Mouse (Mus musculus): ENCODE measurements around the gene Olfr1202. TPM values are rescaled to one million over a fixed set of nuclear protein-coding genes. Genes with fewer than 3 reads are reported as not detected.

The Olfr1202 gene
- 0.05 TPM in 1 of 2 replicates, not detected in the other for polyA plus RNA-seq (2016; fragmentation: Nextera tagmentation; extraction: Ambion mirVana)

DNA sequence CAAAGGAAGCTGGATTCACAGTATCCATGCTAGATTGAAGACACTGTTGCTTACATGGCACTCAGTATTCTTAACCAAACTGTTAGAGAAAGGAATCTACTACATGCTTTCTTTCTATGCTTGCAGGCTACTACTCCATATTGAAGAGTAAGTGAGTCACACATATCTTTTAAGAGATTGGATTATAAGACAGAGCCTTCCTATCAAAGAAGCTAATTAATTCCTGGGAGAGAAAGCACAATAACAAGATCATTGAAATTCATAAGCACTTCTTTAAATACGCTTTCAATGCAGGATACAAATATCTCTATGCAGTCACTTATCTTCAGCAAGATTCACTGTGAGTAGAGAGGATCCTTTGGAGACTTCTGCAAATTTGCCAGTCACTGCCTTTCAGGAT, at the start of gene Olfr1202:
Gene Olfr1202, plus strand, starts transcription at position 301 of the 400 bp plus-strand sequence.
- Histone ChIP-seq H3K9ac (replicated peaks) (no peak within 1 kb of the TSS), H3K9me3 (no peaks in the 10 kb centered on the region), H3K36me3 (no peaks in the 10 kb centered on the region), H3K27me3 (no peaks in the 10 kb centered on the region), H3K4me1 (replicated peaks) (no peaks in the 10 kb centered on the region), H3K4me3 (replicated peaks) (no peak within 1 kb of the TSS), H3K4me2 (no peak within 1 kb of the TSS), H3K27ac (no peak within 1 kb of the TSS)
- no peak for ATAC-seq (ENCODE audit: insufficient number of reproducible peaks, insufficient read depth, low FRiP score, low TSS enrichment, low read depth)
- 79% methylated on average over 1 of the region's 1 CpGs for WGBS

GRCm38 (mm10) chr2:88770388-88770787, 43.9 kb upstream of the Olfr1202 start, which contains the start of gene Olfr1200:
Gene Olfr1200 (minus strand): TSS chr2:88770488.
- no peaks in the 10 kb centered on the region for H3K4me1 ChIP-seq (replicated peaks)
- 83% methylated on average over 2 of the region's 2 CpGs for WGBS
- H3K4me3 ChIP-seq (replicated peaks), result no peak within 1 kb of the TSS
- H3K9ac ChIP-seq (replicated peaks), result no peak within 1 kb of the TSS
- H3K4me2 ChIP-seq, result no peak within 1 kb of the TSS
- H3K27me3 ChIP-seq, result no peaks in the 10 kb centered on the region
- no peak for ATAC-seq (ENCODE audit: insufficient number of reproducible peaks, insufficient read depth, low FRiP score, low TSS enrichment, low read depth)
- H3K9me3 ChIP-seq, result no peaks in the 10 kb centered on the region
- H3K27ac ChIP-seq, result no peak within 1 kb of the TSS
- H3K36me3 ChIP-seq, result no peaks in the 10 kb centered on the region

DNA sequence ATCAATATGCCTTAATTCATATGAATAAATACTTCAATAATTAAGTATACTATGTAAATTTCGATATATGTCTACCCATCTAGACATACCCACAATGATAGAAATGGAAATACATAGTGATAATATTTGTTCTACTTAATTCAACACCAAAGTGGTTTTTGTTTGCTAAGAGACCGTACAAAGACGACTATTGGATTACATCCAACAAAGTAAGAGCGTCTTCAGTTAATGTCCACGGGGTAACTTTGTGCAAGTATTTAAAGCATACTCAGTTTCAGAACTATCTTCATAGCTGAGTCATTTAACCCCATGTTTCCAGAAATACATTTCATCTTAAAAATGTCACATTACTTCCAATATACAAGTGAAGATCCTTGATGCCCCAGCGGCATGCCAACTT, 21.6 kb upstream of the Olfr1202 start, which contains the start of gene Olfr1201:
Gene Olfr1201, plus strand, starts transcription at position 301 of the 400 bp plus-strand sequence.
- Histone ChIP-seq H3K4me3 (replicated peaks) (no peak within 1 kb of the TSS), H3K27me3 (no peaks in the 10 kb centered on the region), H3K4me2 (no peak within 1 kb of the TSS), H3K27ac (no peak within 1 kb of the TSS), H3K9ac (replicated peaks) (no peak within 1 kb of the TSS), H3K4me1 (replicated peaks) (no peaks in the 10 kb centered on the region), H3K36me3 (no peaks in the 10 kb centered on the region), H3K9me3 (no peaks in the 10 kb centered on the region)
- ATAC-seq (ENCODE audit: insufficient number of reproducible peaks, insufficient read depth, low FRiP score, low TSS enrichment, low read depth), result no peak
- WGBS, result 89% methylated on average over 6 of the region's 6 CpGs

- no peak within 1 kb of the TSS for H3K27ac ChIP-seq
- no peak within 1 kb of the TSS for H3K9ac ChIP-seq (replicated peaks)
- no peaks in the 10 kb centered on the region for H3K4me1 ChIP-seq (replicated peaks)
- no peaks in the 10 kb centered on the region for H3K36me3 ChIP-seq
- WGBS, result 85% methylated on average over 2 of the region's 2 CpGs
- H3K27me3 ChIP-seq, result no peaks in the 10 kb centered on the region
- ATAC-seq (ENCODE audit: insufficient number of reproducible peaks, insufficient read depth, low FRiP score, low TSS enrichment, low read depth), result no peak
- no peak within 1 kb of the TSS for H3K4me3 ChIP-seq (replicated peaks)
- no peak within 1 kb of the TSS for H3K4me2 ChIP-seq
- no peaks in the 10 kb centered on the region for H3K9me3 ChIP-seq
Observed at GRCm38 (mm10) chr2:88829437-88829836, 15.1 kb downstream of the Olfr1202 start, which contains the start of gene Olfr1205. Gene Olfr1205 (plus strand): TSS chr2:88829737.

GRCm38 (mm10) chr2:88838477-88838876, 24.2 kb downstream of the Olfr1202 start:
- ATAC-seq (ENCODE audit: insufficient number of reproducible peaks, insufficient read depth, low FRiP score, low TSS enrichment, low read depth), result no peak
- H3K36me3 ChIP-seq, result no peaks in the 10 kb centered on the region
- no peaks in the 10 kb centered on the region for H3K4me1 ChIP-seq (replicated peaks)
- H3K4me3 ChIP-seq (replicated peaks), result no peak overlapping the region
- H3K9me3 ChIP-seq, result no peaks in the 10 kb centered on the region
- 89% methylated on average over 2 of the region's 2 CpGs for WGBS
- no peak overlapping the region for H3K27ac ChIP-seq
- no peak overlapping the region for H3K9ac ChIP-seq (replicated peaks)
- H3K27me3 ChIP-seq, result no peaks in the 10 kb centered on the region
- H3K4me2 ChIP-seq, result no peak overlapping the region

DNA sequence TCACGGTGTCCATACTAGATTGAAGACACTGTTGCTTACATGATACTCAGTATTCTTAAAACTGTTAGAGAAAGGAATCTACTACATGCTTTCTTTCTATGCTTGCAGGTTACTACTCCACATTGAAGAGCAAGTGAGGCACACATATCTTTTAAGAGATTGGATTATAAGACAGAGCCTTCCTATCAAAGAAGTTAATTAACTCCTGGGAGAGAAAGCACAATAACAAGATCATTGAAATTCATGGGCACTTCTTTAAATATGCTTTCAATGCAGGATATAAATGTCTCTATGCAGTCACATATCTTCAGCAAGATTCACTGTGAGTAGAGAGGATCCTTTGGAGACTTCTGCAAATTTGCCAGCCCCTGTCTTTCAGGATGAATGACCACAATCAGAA, 34.7 kb downstream of the Olfr1202 start, which contains the start of gene Olfr1204:
Gene Olfr1204, plus strand, starts transcription at position 301 of the 400 bp plus-strand sequence.
- Histone ChIP-seq H3K9ac (replicated peaks) (no peak within 1 kb of the TSS), H3K4me3 (replicated peaks) (no peak within 1 kb of the TSS), H3K9me3 (no peaks in the 10 kb centered on the region), H3K4me1 (replicated peaks) (no peaks in the 10 kb centered on the region), H3K36me3 (no peaks in the 10 kb centered on the region), H3K27ac (no peak within 1 kb of the TSS), H3K27me3 (no peaks in the 10 kb centered on the region), H3K4me2 (no peak within 1 kb of the TSS)
- WGBS, result 88% methylated on average over 1 of the region's 1 CpGs
- ATAC-seq (ENCODE audit: insufficient number of reproducible peaks, insufficient read depth, low FRiP score, low TSS enrichment, low read depth), result no peak

DNA sequence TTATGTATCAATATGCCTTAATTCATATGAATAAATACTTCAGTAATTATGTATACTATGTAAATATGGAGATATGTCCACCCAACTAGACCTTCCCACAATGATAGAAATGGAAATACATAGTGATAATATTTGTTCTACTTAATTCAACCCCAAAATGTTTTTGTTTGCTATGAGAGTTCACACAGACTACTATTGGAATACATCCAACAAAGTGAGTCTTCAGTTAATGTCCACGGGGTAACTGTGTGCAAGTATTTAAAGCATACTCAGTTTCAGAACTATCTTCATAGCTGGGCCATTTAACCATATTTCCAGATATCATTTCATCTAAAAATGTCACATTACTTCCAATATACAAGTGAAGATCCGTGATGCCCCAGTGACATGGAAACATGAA, 48.6 kb downstream of the Olfr1202 start, which contains the start of gene Olfr1206:
Gene Olfr1206, plus strand, starts transcription at position 301 of the 400 bp plus-strand sequence.
- no peaks in the 10 kb centered on the region for H3K36me3 ChIP-seq
- no peaks in the 10 kb centered on the region for H3K27me3 ChIP-seq
- H3K9me3 ChIP-seq, result no peaks in the 10 kb centered on the region
- ATAC-seq (ENCODE audit: insufficient number of reproducible peaks, insufficient read depth, low FRiP score, low TSS enrichment, low read depth), result no peak
- no peaks in the 10 kb centered on the region for H3K4me1 ChIP-seq (replicated peaks)
- no peak within 1 kb of the TSS for H3K4me3 ChIP-seq (replicated peaks)
- WGBS, result 81% methylated on average over 2 of the region's 2 CpGs
- H3K27ac ChIP-seq, result no peak within 1 kb of the TSS
- no peak within 1 kb of the TSS for H3K4me2 ChIP-seq
- no peak within 1 kb of the TSS for H3K9ac ChIP-seq (replicated peaks)

Other genes with a start within 250 kb of the Olfr1202 start
- not detected in 2 replicates for gene Olfr1189, start 228.0 kb upstream of the Olfr1202 start, polyA plus RNA-seq (2016; fragmentation: Nextera tagmentation; extraction: Ambion mirVana)
- gene Olfr1191-ps1, start 174.0 kb upstream of the Olfr1202 start, polyA plus RNA-seq (2016; fragmentation: Nextera tagmentation; extraction: Ambion mirVana), result not detected in 2 replicates
- gene Olfr1192-ps1, start 166.0 kb upstream of the Olfr1202 start, polyA plus RNA-seq (2016; fragmentation: Nextera tagmentation; extraction: Ambion mirVana), result not detected in 2 replicates
- gene Olfr1193, start 138.9 kb upstream of the Olfr1202 start, polyA plus RNA-seq (2016; fragmentation: Nextera tagmentation; extraction: Ambion mirVana), result not detected in 2 replicates
- not detected in 2 replicates for gene Olfr1195, start 125.3 kb upstream of the Olfr1202 start, polyA plus RNA-seq (2016; fragmentation: Nextera tagmentation; extraction: Ambion mirVana)
- not detected in 2 replicates for gene Olfr1196, start 109.9 kb upstream of the Olfr1202 start, polyA plus RNA-seq (2016; fragmentation: Nextera tagmentation; extraction: Ambion mirVana)
- not detected in 2 replicates for gene Olfr1197, start 82.1 kb upstream of the Olfr1202 start, polyA plus RNA-seq (2016; fragmentation: Nextera tagmentation; extraction: Ambion mirVana)
- gene Olfr1198, start 63.1 kb upstream of the Olfr1202 start, polyA plus RNA-seq (2016; fragmentation: Nextera tagmentation; extraction: Ambion mirVana), result not detected in 2 replicates
- gene Olfr1199, start 54.0 kb upstream of the Olfr1202 start, polyA plus RNA-seq (2016; fragmentation: Nextera tagmentation; extraction: Ambion mirVana), result not detected in 2 replicates
- not detected in 2 replicates for gene Olfr1200, start 44.0 kb upstream of the Olfr1202 start, polyA plus RNA-seq (2016; fragmentation: Nextera tagmentation; extraction: Ambion mirVana)
- not detected in 2 replicates for gene Olfr1201, start 21.5 kb upstream of the Olfr1202 start, polyA plus RNA-seq (2016; fragmentation: Nextera tagmentation; extraction: Ambion mirVana)
- gene Olfr1205, start 15.2 kb downstream of the Olfr1202 start, polyA plus RNA-seq (2016; fragmentation: Nextera tagmentation; extraction: Ambion mirVana), result not detected in 2 replicates
- gene Olfr1204, start 34.8 kb downstream of the Olfr1202 start, polyA plus RNA-seq (2016; fragmentation: Nextera tagmentation; extraction: Ambion mirVana), result not detected in 2 replicates
- not detected in 2 replicates for gene Olfr1206, start 48.7 kb downstream of the Olfr1202 start, polyA plus RNA-seq (2016; fragmentation: Nextera tagmentation; extraction: Ambion mirVana)
- gene Olfr1208, start 87.8 kb downstream of the Olfr1202 start, polyA plus RNA-seq (2016; fragmentation: Nextera tagmentation; extraction: Ambion mirVana), result not detected in 2 replicates
- gene Olfr1209, start 100.7 kb downstream of the Olfr1202 start, polyA plus RNA-seq (2016; fragmentation: Nextera tagmentation; extraction: Ambion mirVana), result not detected in 2 replicates
- gene Olfr1211, start 123.6 kb downstream of the Olfr1202 start, polyA plus RNA-seq (2016; fragmentation: Nextera tagmentation; extraction: Ambion mirVana), result not detected in 2 replicates
- gene Olfr1212, start 139.5 kb downstream of the Olfr1202 start, polyA plus RNA-seq (2016; fragmentation: Nextera tagmentation; extraction: Ambion mirVana), result not detected in 2 replicates
- not detected in 2 replicates for gene Gm13762, start 165.8 kb downstream of the Olfr1202 start, polyA plus RNA-seq (2016; fragmentation: Nextera tagmentation; extraction: Ambion mirVana)
- gene Olfr1214, start 178.2 kb downstream of the Olfr1202 start, polyA plus RNA-seq (2016; fragmentation: Nextera tagmentation; extraction: Ambion mirVana), result not detected in 2 replicates
- not detected in 2 replicates for gene Olfr1215, start 192.5 kb downstream of the Olfr1202 start, polyA plus RNA-seq (2016; fragmentation: Nextera tagmentation; extraction: Ambion mirVana)
- not detected in 2 replicates for gene Olfr1216, start 203.8 kb downstream of the Olfr1202 start, polyA plus RNA-seq (2016; fragmentation: Nextera tagmentation; extraction: Ambion mirVana)
- gene Olfr1217, start 217.6 kb downstream of the Olfr1202 start, polyA plus RNA-seq (2016; fragmentation: Nextera tagmentation; extraction: Ambion mirVana), result not detected in 2 replicates
- gene Olfr1218, start 246.7 kb downstream of the Olfr1202 start, polyA plus RNA-seq (2016; fragmentation: Nextera tagmentation; extraction: Ambion mirVana), result not detected in 2 replicates

Data from limb, embryonic 12.5 days (tissue).